Comparison of ENCODE assay signal across 8 mouse cellular contexts in genomic region chr7:74408601-74409323, GRCm38 (mm10).
DNase-seq lines count a peak whose midpoint lies in the region; ATAC-seq and TF ChIP-seq lines count a peak whose summit lies in the region.

No protein-coding gene starts in this region.

- peaks cover 21% of the 10 kb centered on the region for H3K4me1 ChIP-seq in midbrain, embryonic 13.5 days (replicated peaks)
- H3K4me1 ChIP-seq in midbrain, embryonic 11.5 days (ENCODE audit: control insufficient read depth, insufficient read depth, low read length), result no peaks in the 10 kb centered on the region
- H3K4me1 ChIP-seq in heart, postnatal 0 days (ENCODE audit: control insufficient read depth, insufficient read depth), result peaks cover 16% of the 10 kb centered on the region
- peaks cover 6% of the 10 kb centered on the region; the same call in 1 of the 2 replicates for H3K4me1 ChIP-seq in midbrain, postnatal 0 days (ENCODE audit: insufficient read depth, low read length)

- TF ChIP-seq EP300 in heart, postnatal 0 days (IDR thresholded peaks at IDR 0.05; ENCODE audit: low read depth), result no peak

- H3K27ac ChIP-seq in midbrain, embryonic 13.5 days, result 0 out of 2 replicates have a peak overlapping the region, but pooled peaks have one; percentile 19
- no peak overlapping the region for H3K27ac ChIP-seq in midbrain, embryonic 11.5 days (ENCODE audit: low read depth, low read length)
- H3K27ac ChIP-seq in heart, postnatal 0 days (ENCODE audit: low read depth), result no peak overlapping the region
- H3K27ac ChIP-seq in midbrain, postnatal 0 days (ENCODE audit: low read depth, low read length), result no peak overlapping the region

- DNase-seq in adrenal gland, postnatal 10 days, result peak; percentile 15
- no peak for DNase-seq in adrenal gland, postnatal 4 days (ENCODE audit: low spot score in 2 of 2)
- no peak for DNase-seq in midbrain, embryonic 11.5 days (ENCODE audit: low spot score, missing footprints)
- DNase-seq in heart, postnatal 0 days (ENCODE audit: low spot score), result no peak
- peak; percentile 41 for DNase-seq in midbrain, postnatal 0 days (ENCODE audit: low spot score)
- no peak for DNase-seq in testis, postnatal 10 days (ENCODE audit: low spot score)

- H3K4me2 ChIP-seq in midbrain, embryonic 13.5 days (replicated peaks), result no peak overlapping the region
- H3K4me2 ChIP-seq in midbrain, embryonic 11.5 days, result no peak overlapping the region
- no peak overlapping the region for H3K4me2 ChIP-seq in heart, postnatal 0 days (ENCODE audit: low read depth, low read length)
- no peak overlapping the region for H3K4me2 ChIP-seq in midbrain, postnatal 0 days (ENCODE audit: low read depth, low read length, poor library complexity, severe bottlenecking)

- no peaks in the 10 kb centered on the region for H3K9me3 ChIP-seq in midbrain, embryonic 13.5 days
- no peaks in the 10 kb centered on the region for H3K9me3 ChIP-seq in midbrain, embryonic 11.5 days (ENCODE audit: control insufficient read depth, low read length)
- H3K9me3 ChIP-seq in heart, postnatal 0 days (replicated peaks; ENCODE audit: control insufficient read depth, low read length), result no peaks in the 10 kb centered on the region
- no peaks in the 10 kb centered on the region for H3K9me3 ChIP-seq in midbrain, postnatal 0 days (ENCODE audit: low read length)

- H3K9ac ChIP-seq in midbrain, embryonic 13.5 days (replicated peaks), result no peak overlapping the region
- H3K9ac ChIP-seq in midbrain, embryonic 11.5 days (ENCODE audit: low read length), result no peak overlapping the region
- H3K9ac ChIP-seq in heart, postnatal 0 days (replicated peaks; ENCODE audit: low read depth, low read length), result no peak overlapping the region
- H3K9ac ChIP-seq in midbrain, postnatal 0 days (replicated peaks; ENCODE audit: low read length, poor library complexity, severe bottlenecking), result no peak overlapping the region

- no peak overlapping the region for H3K4me3 ChIP-seq in midbrain, embryonic 13.5 days (replicated peaks)
- no peak overlapping the region for H3K4me3 ChIP-seq in midbrain, embryonic 11.5 days (ENCODE audit: low read depth, low read length)
- H3K4me3 ChIP-seq in heart, postnatal 0 days (ENCODE audit: low read depth, low read length), result no peak overlapping the region
- H3K4me3 ChIP-seq in midbrain, postnatal 0 days (ENCODE audit: low read depth, low read length), result no peak overlapping the region

- H3K36me3 ChIP-seq in midbrain, embryonic 13.5 days, result no peaks in the 10 kb centered on the region
- H3K36me3 ChIP-seq in midbrain, embryonic 11.5 days (ENCODE audit: control insufficient read depth, insufficient read depth, low read length), result no peaks in the 10 kb centered on the region
- H3K36me3 ChIP-seq in heart, postnatal 0 days (replicated peaks; ENCODE audit: control insufficient read depth, insufficient read depth, low read length), result no peaks in the 10 kb centered on the region
- no peaks in the 10 kb centered on the region for H3K36me3 ChIP-seq in midbrain, postnatal 0 days (ENCODE audit: insufficient read depth, low read length)

- 59% methylated on average over 13 of the region's 13 CpGs for WGBS in midbrain, embryonic 13.5 days
- WGBS in midbrain, embryonic 11.5 days, result 62% methylated on average over 13 of the region's 13 CpGs
- WGBS in heart, postnatal 0 days, result 64% methylated on average over 13 of the region's 13 CpGs
- 38% methylated on average over 13 of the region's 13 CpGs for WGBS in midbrain, postnatal 0 days

- TF ChIP-seq CTCF in heart, postnatal 0 days (IDR thresholded peaks at IDR 0.05; ENCODE audit: low read depth), result no peak
- no peak for TF ChIP-seq CTCF in midbrain, postnatal 0 days (IDR thresholded peaks at IDR 0.05)

- no peak for ATAC-seq in midbrain, embryonic 13.5 days
- ATAC-seq in midbrain, embryonic 11.5 days (ENCODE audit: low FRiP score), result no peak
- ATAC-seq in heart, postnatal 0 days (ENCODE audit: insufficient read depth, low read depth), result peak; percentile 44
- ATAC-seq in midbrain, postnatal 0 days (ENCODE audit: low FRiP score), result no peak
- no peak for ATAC-seq in monocyte, adult 5-6 weeks (replicated peaks; ENCODE audit: insufficient number of reproducible peaks, low FRiP score, low TSS enrichment, poor library complexity, severe bottlenecking)

- H3K27me3 ChIP-seq in midbrain, embryonic 13.5 days, result no peaks in the 10 kb centered on the region
- no peaks in the 10 kb centered on the region for H3K27me3 ChIP-seq in midbrain, embryonic 11.5 days (ENCODE audit: control insufficient read depth, insufficient read depth, low read length)
- no peaks in the 10 kb centered on the region for H3K27me3 ChIP-seq in heart, postnatal 0 days (ENCODE audit: control insufficient read depth, insufficient read depth, low read length)
- no peaks in the 10 kb centered on the region for H3K27me3 ChIP-seq in midbrain, postnatal 0 days (ENCODE audit: insufficient read depth, low read length)

Comparison
In these comparisons a context has a peak if more than half of its experiments do, and no peak if none do; other contexts are left out.
1. DNase-seq: peak in adrenal gland, postnatal 10 days (single experiment) and midbrain, postnatal 0 days (single experiment); none in adrenal gland, postnatal 4 days (0 of 2), midbrain, embryonic 11.5 days (single experiment), heart, postnatal 0 days (single experiment) and testis, postnatal 10 days (single experiment).